Comparison of ENCODE assay signal across 8 mouse cellular contexts in the genomic region with DNA sequence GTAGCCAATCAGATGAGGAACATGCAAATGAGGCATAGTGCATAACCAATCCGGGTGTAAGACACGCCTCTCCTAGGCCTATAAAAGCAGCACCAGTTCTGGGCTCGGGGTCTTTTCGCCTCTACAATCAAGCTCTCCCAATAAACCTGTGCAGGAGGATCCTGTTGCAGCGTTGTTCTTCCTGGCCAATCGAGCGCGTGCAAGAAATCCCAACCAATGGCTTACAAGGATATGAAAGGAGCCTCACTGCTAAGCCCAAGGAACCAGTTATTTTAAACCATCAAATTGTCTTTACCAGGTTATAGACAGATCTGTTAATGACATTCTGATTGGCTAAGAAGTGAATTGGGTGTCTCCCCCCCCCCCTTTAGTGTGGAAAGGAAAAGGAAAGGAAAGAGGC. TPM values are rescaled to one million over a fixed set of nuclear protein-coding genes. Genes with fewer than 3 reads are reported as not detected.
"Had no signal": no experiment of that assay in that cellular context is flagged by ENCODE, and none has a peak within 500 bp of the region (broad histone marks: within the 10 kb centered on the region; RNA-seq: fewer than 3 reads in every experiment).

No protein-coding gene starts in this region.

RNA-seq across cellular contexts. Expression of a gene that starts 47.1 kb away (rescaled TPM):
- total RNA-seq: left cerebral cortex, postnatal 10 days; left cerebral cortex, postnatal 14 days; left cerebral cortex, postnatal 25 days; left cerebral cortex, postnatal 36 days; left cerebral cortex, postnatal 4 days; liver, adult 2 months; monocyte, adult 5-6 weeks had no signal
- polyA plus RNA-seq: liver, adult 2 months; macrophage had no signal
